Mouse (Mus musculus) kidney, adult 2 months (tissue): ENCODE measurements around the gene Paqr3.

Source experiments
- CTCF ChIP-seq: fragments of 200-500 bp; conservative IDR thresholded peaks from 2 replicates; pipeline ENCODE4 v1.5.1; 2011; ENCODE audit warnings: low read depth, mild to moderate bottlenecking, control low read depth, low read length, moderate library complexity, mixed read lengths; ENCODE audit not compliant: insufficient read depth, insufficient read length
- POLR2A ChIP-seq: fragments of 200-500 bp; IDR thresholded peaks from one replicate; pipeline ENCODE4 v1.6.1; 2011; ENCODE audit warnings: low read depth, low read length, control low read depth

DNA sequence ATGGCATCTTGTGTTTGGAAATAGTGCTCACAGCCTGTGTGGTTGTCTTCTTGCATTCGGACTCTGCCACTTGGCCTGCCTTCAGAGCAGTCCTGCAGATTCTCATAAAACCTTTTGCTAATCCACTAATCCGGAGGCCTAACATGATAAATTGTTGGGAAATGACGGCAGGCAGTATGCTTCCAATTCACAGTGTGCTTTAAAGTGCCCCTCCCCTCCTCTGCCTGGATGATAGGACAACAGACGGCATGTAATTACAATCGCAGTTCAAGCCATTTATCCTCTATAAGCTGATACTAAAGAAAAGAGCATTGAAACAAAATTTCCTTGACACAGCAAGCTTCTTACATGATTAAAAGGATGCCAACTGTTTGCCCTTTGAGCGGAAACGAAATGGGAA lies 33.7 kb downstream of the Paqr3 start:
- TF ChIP-seq CTCF, result no peak
- TF ChIP-seq POLR2A, result no peak
